Mouse (Mus musculus) forebrain, embryonic 11.5 days (tissue): ENCODE data around the gene Itgb1bp1. TPM values are rescaled to one million over a fixed set of nuclear protein-coding genes. Genes with fewer than 3 reads are reported as not detected.
A peak's percentile ranks its signal among the peaks of the same experiment; 100 is the strongest.

ENCODE experiments used
- ATAC-seq: fragments of 200-750 bp; cut with Nextera tagmentation; replicated peaks from 2 replicates; pipeline ENCODE4 v1.8.0; 2017; ENCODE audit warnings: moderate TSS enrichment; ENCODE audit not compliant: low FRiP score
- DNase-seq: peaks from one replicate; pipeline ENCODE4 v3.0.0-alpha.2; 2017; ENCODE audit warnings: low spot score
- H3K27ac ChIP-seq: fragments of 300-500 bp; sonication (generic); 2 replicates; pipeline ENCODE4 v1.5.1; 2014; ENCODE audit warnings: low read depth, low read length
- H3K27me3 ChIP-seq: fragments of 300-500 bp; sonication (generic); 2 replicates; pipeline ENCODE4 v1.6.1; 2014; ENCODE audit warnings: mild to moderate bottlenecking, low read length, mixed read lengths; ENCODE audit not compliant: control insufficient read depth, insufficient read depth
- H3K36me3 ChIP-seq: fragments of 300-500 bp; sonication (generic); 2 replicates; pipeline ENCODE4 v1.6.1; 2014; ENCODE audit warnings: mild to moderate bottlenecking, low read length, moderate library complexity, mixed read lengths; ENCODE audit not compliant: control insufficient read depth, insufficient read depth
- H3K4me1 ChIP-seq: fragments of 300-500 bp; sonication (generic); replicated peaks from 2 replicates; pipeline ENCODE4 v1.6.1; 2014; ENCODE audit warnings: low read length, mixed read lengths; ENCODE audit not compliant: control insufficient read depth, insufficient read depth
- H3K4me2 ChIP-seq: fragments of 300-500 bp; sonication (generic); 2 replicates; pipeline ENCODE4 v1.6.1; 2014; ENCODE audit warnings: low read depth, mild to moderate bottlenecking, low read length, moderate library complexity, mixed read lengths; ENCODE audit not compliant: severe bottlenecking
- H3K4me3 ChIP-seq: fragments of 300-500 bp; sonication (generic); 2 replicates; pipeline ENCODE4 v1.5.1; 2014; ENCODE audit warnings: low read depth, low read length
- H3K9ac ChIP-seq: fragments of 300-500 bp; sonication (generic); 2 replicates; pipeline ENCODE4 v1.6.1; 2014; ENCODE audit warnings: low read length
- H3K9me3 ChIP-seq: fragments of 300-500 bp; sonication (generic); 2 replicates; pipeline ENCODE4 v1.6.1; 2016; ENCODE audit warnings: low read length, mixed read lengths; ENCODE audit not compliant: control insufficient read depth
- WGBS: fragments of 180-500 bp; shearing (Covaris S2); extraction: QIAGEN DNeasy Blood & Tissue Kit; methylation state at CpG from one replicate; pipeline ENCODE4 v1.1.7; 2014; 5-methylcytosine and 5-hydroxymethylcytosine counted together
- polyA plus RNA-seq: library from polyadenylated mRNA; unstranded; fragments of >200 nt; fragmentation: Nextera tagmentation; extraction: Ambion mirVana; gene quantifications from 2 replicates; pipeline ENCODE4 v1.2.1, GENCODE M21; 2014

Itgb1bp1 gene
- polyA plus RNA-seq, 1 experiment from 2014 or later: 38.3 TPM

DNA sequence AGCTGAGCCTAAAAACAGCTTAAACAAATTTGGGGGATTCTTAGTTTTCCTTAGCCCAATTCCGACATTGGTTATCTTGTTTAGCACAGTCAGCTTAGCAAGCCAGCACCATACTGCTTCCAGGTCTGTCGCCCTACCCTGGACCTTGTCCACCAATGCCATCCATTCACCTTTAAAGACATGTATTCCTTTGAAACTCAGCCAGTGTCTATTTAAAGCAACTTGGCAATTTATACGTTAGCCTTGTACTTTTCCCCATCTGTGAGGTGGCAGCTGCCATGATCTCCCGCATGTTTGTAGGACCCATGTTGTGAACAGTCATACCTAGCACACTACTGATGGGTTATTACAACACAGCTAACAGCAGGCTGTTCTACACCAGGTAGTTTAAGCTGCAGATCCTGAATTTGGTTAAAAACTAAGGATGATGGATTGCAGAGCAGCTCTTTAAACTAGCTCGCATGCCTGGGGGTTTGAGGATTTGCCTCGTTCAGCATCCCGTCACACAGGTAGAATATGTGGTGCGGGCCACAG, 17.9 kb downstream of the Itgb1bp1 start:
- H3K4me1 ChIP-seq: no peaks in the 10 kb centered on the region
- H3K36me3 ChIP-seq: no peaks in the 10 kb centered on the region; the same call in 1 of the 2 replicates
- WGBS: 97% methylated on average over 8 of the region's 8 CpGs
- no peak overlapping the region for H3K4me2 ChIP-seq
- ATAC-seq (no peak), DNase-seq (no peak)
- H3K4me3 ChIP-seq: no peak overlapping the region
- no peak overlapping the region for H3K27ac ChIP-seq
- H3K27me3 ChIP-seq: no peaks in the 10 kb centered on the region
- H3K9me3 ChIP-seq: no peaks in the 10 kb centered on the region
- H3K9ac ChIP-seq: no peak overlapping the region

DNA sequence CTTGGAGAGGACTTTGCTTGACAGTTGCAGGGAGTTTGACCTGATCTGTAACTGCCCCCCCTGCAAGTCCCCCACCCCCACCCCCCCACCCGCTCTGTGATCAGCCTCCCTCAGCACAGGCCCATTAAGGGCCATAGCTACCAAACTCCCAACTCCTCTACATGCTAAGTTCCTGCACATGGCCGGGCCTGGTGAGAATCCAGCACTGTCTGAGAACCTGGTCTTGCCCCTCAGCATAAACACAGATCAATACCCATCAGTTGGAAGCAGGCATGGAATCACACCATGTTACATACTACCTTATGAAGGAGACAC, 19.3 kb downstream of the Itgb1bp1 start:
- DNase-seq: no peak
- no peak overlapping the region for H3K9ac ChIP-seq
- no peak overlapping the region for H3K4me3 ChIP-seq
- H3K27me3 ChIP-seq: no peaks in the 10 kb centered on the region
- H3K36me3 ChIP-seq: no peaks in the 10 kb centered on the region; the same call in 1 of the 2 replicates
- H3K4me1 ChIP-seq: no peaks in the 10 kb centered on the region
- no peak overlapping the region for H3K4me2 ChIP-seq
- no peaks in the 10 kb centered on the region for H3K9me3 ChIP-seq
- WGBS: 77% methylated on average over 2 of the region's 2 CpGs
- ATAC-seq: peak; percentile 28; the same call in 1 of the 2 replicates
- H3K27ac ChIP-seq: no peak overlapping the region

DNA sequence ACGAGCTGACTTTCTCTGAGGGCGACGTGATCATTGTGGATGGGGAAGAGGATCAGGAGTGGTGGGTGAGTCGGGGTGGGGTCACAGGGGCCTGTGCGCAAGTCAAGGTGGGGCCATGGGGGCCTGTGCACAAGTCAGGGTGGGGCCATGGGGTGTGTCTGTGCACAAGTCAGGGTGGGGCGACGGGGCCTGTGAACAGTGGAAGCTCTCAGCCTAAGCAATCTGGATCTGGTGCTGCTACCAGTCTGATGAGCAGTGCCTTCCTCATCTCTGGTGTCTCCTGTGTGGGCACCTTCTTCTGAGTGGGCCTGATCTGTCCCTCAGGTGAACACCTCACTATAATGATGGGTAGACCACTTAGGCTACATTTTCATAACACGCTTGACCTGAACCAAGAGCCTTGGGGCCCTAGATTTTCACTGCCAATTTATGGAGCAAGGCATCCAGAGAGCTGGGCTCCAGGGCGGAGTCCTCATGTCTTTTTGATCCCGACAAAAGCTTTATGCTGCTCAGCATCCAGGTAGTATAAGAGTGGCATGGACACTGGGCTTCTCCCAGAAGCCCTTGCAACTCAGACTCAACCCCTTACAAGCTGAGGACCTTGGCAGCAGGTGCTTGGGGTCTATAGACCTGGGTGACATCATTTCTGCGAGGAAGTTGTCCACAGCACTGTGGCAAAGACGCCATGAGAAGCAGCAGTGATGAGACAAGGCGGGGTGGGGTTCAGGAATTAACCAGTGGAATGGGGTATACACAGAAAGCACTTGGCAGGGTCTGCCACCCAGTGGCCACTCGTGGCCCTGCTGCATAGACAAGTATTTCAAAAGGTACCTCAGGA, 19.9 kb downstream of the Itgb1bp1 start:
- Histone ChIP-seq H3K36me3 (no peaks in the 10 kb centered on the region; the same call in 1 of the 2 replicates), H3K9ac (no peak overlapping the region), H3K27ac (no peak overlapping the region), H3K4me1 (no peaks in the 10 kb centered on the region), H3K4me2 (no peak overlapping the region), H3K4me3 (no peak overlapping the region), H3K9me3 (no peaks in the 10 kb centered on the region), H3K27me3 (no peaks in the 10 kb centered on the region)
- DNase-seq (peak; percentile 73), ATAC-seq (peak; percentile 71)
- WGBS: 83% methylated on average over 14 of the region's 14 CpGs

DNA sequence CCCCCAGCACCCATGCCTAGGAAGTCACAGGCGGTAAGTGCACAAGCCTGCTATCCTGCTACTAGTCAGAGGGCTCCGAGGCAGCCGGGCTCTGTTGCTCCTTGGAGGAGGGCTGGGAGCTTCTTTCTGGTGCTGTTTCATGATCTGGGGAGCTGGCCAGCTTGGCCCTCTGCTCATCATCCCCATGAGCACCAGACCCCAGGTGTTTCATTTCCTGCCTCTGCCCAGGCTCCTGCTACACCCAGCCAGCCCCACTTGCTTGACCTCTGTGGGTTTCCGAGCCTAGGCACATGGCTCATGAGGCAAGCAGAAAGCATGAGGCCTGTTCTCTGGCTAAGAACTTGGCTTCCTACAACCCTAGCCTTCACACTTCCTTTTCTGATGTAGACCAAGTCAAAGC, 20.6 kb downstream of the Itgb1bp1 start:
- WGBS: 89% methylated on average over 4 of the region's 4 CpGs
- no peak for DNase-seq
- no peak overlapping the region for H3K4me2 ChIP-seq
- H3K4me3 ChIP-seq: no peak overlapping the region
- H3K27ac ChIP-seq: no peak overlapping the region
- H3K9me3 ChIP-seq: no peaks in the 10 kb centered on the region
- H3K27me3 ChIP-seq: no peaks in the 10 kb centered on the region
- no peaks in the 10 kb centered on the region; the same call in 1 of the 2 replicates for H3K36me3 ChIP-seq
- no peak for ATAC-seq
- H3K4me1 ChIP-seq: no peaks in the 10 kb centered on the region
- H3K9ac ChIP-seq: no peak overlapping the region

DNA sequence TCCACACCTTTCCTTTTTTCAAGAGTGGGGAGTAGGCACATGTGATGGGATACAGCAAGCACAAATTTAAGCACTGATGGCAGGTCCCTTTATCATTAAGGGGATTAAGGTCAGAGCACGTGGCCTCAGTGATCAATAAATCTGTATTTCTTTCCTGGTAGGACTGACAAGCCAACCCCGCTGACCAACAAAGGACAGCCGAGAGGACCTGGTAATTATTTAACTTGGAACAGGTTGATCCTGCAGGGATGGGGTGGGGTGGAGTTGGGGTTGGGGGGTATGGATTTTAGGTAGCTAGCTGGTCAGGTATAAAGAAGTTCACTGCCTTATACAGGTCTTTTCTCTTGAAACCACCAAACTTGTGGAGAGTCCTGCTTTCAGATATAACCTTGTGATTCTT, 21.1 kb downstream of the Itgb1bp1 start:
- DNase-seq (no peak), ATAC-seq (no peak)
- H3K27me3 ChIP-seq: no peaks in the 10 kb centered on the region
- no peaks in the 10 kb centered on the region; the same call in 1 of the 2 replicates for H3K36me3 ChIP-seq
- no peak overlapping the region for H3K27ac ChIP-seq
- no peaks in the 10 kb centered on the region for H3K9me3 ChIP-seq
- H3K9ac ChIP-seq: no peak overlapping the region
- H3K4me2 ChIP-seq: no peak overlapping the region
- no peak overlapping the region for H3K4me3 ChIP-seq
- WGBS: 92% methylated on average over 3 of the region's 3 CpGs
- H3K4me1 ChIP-seq: no peaks in the 10 kb centered on the region

DNA sequence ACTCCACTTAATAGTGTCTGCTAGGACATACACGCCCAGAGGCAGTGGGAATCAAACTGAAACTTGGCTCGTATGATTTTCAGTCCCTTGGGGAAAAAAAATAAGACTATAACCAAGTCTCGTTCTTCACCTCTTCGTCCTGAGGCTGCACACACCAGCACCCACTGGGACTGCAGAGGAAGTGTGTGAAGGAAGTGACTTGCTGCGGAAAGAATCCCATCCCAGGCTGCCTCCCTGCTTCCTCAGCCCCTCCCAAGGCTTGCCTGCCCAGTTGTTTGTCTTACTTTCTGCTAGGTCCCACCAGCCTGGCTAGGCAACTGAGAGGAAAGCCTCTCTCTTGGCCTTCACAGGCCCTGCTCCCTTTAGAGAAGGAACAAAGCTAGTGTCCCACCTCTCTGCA, 21.8 kb downstream of the Itgb1bp1 start:
- WGBS: 87% methylated on average over 5 of the region's 5 CpGs
- ATAC-seq (no peak), DNase-seq (no peak)
- Histone ChIP-seq H3K27me3 (no peaks in the 10 kb centered on the region), H3K27ac (no peak overlapping the region), H3K9ac (no peak overlapping the region), H3K4me3 (no peak overlapping the region), H3K36me3 (no peaks in the 10 kb centered on the region; the same call in 1 of the 2 replicates), H3K4me1 (no peaks in the 10 kb centered on the region), H3K9me3 (no peaks in the 10 kb centered on the region), H3K4me2 (no peak overlapping the region)

DNA sequence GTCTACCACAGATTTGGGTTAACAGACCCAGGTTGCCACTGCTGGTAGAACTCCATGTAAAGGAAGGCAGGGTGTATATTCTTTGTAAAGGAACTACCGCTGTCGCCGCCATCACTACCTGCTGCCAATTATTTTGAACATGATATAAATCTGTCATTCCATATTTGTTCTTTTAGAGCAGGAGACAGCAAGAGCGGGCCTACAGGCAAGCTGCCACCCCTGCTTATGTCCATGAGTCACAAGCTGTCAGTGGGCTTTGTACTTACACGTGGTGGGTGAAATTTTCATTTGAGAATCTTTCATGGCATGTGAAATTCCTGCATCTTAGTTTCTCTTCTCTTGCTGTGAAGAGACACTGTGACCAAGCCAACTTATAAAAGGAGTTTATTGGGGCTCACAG, 22.8 kb downstream of the Itgb1bp1 start:
- H3K4me2 ChIP-seq: no peak overlapping the region
- 94% methylated on average over 5 of the region's 5 CpGs for WGBS
- DNase-seq (no peak), ATAC-seq (no peak)
- no peaks in the 10 kb centered on the region for H3K27me3 ChIP-seq
- no peaks in the 10 kb centered on the region for H3K9me3 ChIP-seq
- peaks cover under 1% of the 10 kb centered on the region; the same call in 1 of the 2 replicates for H3K36me3 ChIP-seq
- H3K4me1 ChIP-seq: no peaks in the 10 kb centered on the region
- no peak overlapping the region for H3K4me3 ChIP-seq
- no peak overlapping the region for H3K27ac ChIP-seq
- no peak overlapping the region for H3K9ac ChIP-seq

DNA sequence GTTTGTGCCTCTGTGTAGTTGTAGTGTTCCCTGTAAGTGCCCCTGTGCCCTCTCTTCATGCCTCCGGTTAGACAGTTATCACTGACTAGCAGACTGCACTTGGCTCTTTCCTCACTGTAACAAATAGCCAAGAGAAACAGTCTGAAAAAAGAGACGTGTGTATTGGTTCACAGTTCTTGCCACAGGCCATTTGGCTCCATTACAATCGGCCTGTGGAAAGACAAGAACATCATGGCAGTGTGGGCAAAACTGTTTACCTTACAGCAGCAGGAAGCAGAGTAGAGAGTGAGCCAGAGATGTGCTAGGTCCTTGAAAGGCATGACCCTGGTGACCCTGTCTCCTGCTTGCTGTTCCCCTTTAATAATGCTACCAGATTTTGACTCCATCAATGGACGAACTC, 24.6 kb downstream of the Itgb1bp1 start:
- DNase-seq: no peak
- WGBS: 88% methylated on average over 4 of the region's 4 CpGs
- H3K9me3 ChIP-seq: no peaks in the 10 kb centered on the region

More for the DNA sequence above, 24.6 kb downstream of the Itgb1bp1 start:
- Histone ChIP-seq H3K4me1 (no peaks in the 10 kb centered on the region), H3K27me3 (no peaks in the 10 kb centered on the region), H3K4me3 (no peak overlapping the region), H3K4me2 (no peak overlapping the region), H3K9ac (no peak overlapping the region), H3K36me3 (peaks cover 4% of the 10 kb centered on the region; the same call in 1 of the 2 replicates), H3K27ac (no peak overlapping the region)
- no peak for ATAC-seq
